Mouse (Mus musculus) layer of hippocampus, adult 2 months (tissue): ENCODE measurements at regions not wholly inside any gene's neighbourhood (a gene's known extent, or its start where the extent isn't known, plus 50 kb on each side); places are given as distances from the start of the nearest gene placed in this dataset.
A peak's percentile ranks its signal among the peaks of the same experiment; 100 is the strongest.

Experiments used
- DNase-seq, 2 experiments: peaks; one replicate each; pipeline ENCODE4 v3.0.0; 2022; ENCODE audit warnings: low spot score in 2 of 2
- H3K27ac ChIP-seq: fragments of 200-600 bp; 2 replicates; pipeline ENCODE4 v1.8.1; 2022
- H3K4me3 ChIP-seq: fragments of 200-600 bp; 2 replicates; pipeline ENCODE4 v1.8.1; 2022; ENCODE audit warnings: mild to moderate bottlenecking
- CTCF ChIP-seq: fragments of 200-600 bp; conservative IDR thresholded peaks from 2 replicates; pipeline ENCODE4 v1.8.1; 2022; ENCODE audit warnings: antibody characterized with exemption, mild to moderate bottlenecking, moderate library complexity

DNA sequence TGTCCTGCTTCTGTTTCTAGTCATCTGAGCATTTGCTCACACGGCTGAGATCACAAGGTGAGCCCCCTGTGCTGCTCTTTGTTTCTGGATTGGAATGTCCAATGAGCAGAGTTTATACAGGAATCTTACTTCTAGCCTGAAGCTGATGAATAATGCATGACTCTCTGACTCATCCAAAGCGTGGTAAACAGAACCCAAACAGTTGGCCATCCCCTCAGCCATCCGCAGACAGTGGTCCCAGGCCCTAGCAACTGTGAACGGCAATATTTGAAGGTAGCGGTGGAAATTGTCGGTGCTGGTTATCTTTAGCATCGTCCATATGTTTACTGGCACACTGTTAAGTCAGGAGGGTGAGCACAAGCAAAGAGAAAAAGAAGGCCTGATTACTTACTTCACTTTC lies 99.1 kb upstream of the Tmem178 start:
- DNase-seq, result peak; percentile 11 to 21
- no peak for TF ChIP-seq CTCF
- H3K4me3 ChIP-seq, result no peak overlapping the region
- H3K27ac ChIP-seq, result no peak overlapping the region

DNA sequence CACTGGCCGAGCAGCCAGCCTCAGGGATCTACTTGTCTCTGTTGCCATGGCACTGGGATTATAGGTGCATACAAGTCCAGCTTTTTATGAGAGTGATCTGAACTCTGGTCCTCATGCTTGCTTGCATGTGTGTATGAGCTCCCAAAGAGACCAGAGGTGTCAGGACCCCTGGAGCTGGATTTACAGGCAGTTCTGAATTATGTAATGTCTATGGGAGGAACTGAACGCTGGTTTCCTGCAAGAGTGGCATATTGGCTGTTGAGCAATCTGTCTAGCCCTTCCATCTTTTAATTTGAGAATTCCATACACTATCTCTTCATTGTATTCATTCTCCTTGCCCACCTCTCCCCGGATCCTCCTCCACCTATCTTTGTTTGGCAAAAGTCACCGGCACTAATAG lies 102.5 kb upstream of the Tmem178 start:
- no peak overlapping the region for H3K27ac ChIP-seq
- no peak for TF ChIP-seq CTCF
- H3K4me3 ChIP-seq, result no peak overlapping the region

DNA sequence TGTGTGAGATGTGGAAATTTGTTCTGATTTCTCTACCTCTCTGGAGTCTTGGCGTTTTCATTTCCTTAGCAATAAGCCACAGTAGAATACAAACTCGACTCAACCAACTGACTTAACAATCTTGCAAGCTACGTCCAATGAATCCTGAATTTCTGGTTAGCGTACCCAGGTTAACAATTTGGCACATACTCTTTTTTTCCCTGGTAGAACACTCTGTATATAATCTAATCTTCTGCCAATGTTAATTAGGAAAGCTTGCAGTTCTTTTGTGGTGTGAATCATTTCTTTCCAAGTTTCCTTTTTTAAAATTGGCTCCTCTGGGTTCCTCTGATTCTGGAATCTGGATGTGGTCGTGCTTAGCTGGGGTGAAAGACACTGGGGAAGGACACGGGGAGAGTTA lies 103.5 kb upstream of the Tmem178 start:
- TF ChIP-seq CTCF, result no peak
- Histone ChIP-seq H3K4me3 (no peak overlapping the region), H3K27ac (no peak overlapping the region)
- DNase-seq, result no peak

More for the DNA sequence above, 102.5 kb upstream of the Tmem178 start:
- DNase-seq, result no peak

DNA sequence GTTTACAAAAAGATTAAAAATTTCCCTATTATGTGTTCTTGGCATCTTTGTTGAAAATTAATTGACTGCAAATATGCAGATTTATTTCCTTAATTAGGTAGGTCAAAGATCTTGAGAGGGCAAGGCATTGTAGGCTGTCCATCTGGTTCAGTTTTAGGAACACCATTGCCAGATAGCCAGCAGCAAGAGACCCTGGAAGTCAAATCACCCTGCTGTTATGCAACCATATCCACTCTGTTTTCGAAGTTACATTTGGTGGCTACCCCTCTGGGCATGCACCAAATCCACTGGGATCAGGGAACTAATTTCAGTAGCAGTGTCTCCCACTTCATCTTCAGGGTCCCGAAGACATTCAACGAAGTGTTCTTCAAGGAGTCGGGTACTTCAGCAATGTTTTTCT lies 104.0 kb upstream of the Tmem178 start:
- TF ChIP-seq CTCF, result no peak
- no peak overlapping the region for H3K27ac ChIP-seq

GRCm38 (mm10) chr17:80834701-80835100 lies 106.4 kb upstream of the Map4k3 start:
- TF ChIP-seq CTCF, result no peak
- Histone ChIP-seq H3K27ac (no peak overlapping the region), H3K4me3 (no peak overlapping the region)
- no peak for DNase-seq

More for the DNA sequence above, 104.0 kb upstream of the Tmem178 start:
- H3K4me3 ChIP-seq, result no peak overlapping the region
- no peak for DNase-seq

DNA sequence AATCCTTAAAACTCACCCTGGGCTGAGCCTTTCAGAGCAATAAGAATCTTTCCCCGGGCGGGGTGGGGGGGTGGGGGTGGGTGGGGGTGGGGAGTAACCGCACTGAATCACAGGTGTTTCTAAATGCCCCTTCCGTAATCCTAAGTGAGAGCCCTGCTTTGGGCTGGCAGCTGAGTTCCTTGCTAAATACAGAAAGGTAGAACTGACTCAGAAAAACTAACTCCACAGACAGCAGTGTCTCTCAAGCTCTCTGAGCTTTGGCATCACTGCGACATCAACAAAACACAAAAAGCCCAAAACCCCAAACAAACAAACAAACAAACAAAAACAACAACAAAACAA lies 105.9 kb upstream of the Map4k3 start:
- TF ChIP-seq CTCF, result no peak
- no peak for DNase-seq
- H3K27ac ChIP-seq, result no peak overlapping the region

DNA sequence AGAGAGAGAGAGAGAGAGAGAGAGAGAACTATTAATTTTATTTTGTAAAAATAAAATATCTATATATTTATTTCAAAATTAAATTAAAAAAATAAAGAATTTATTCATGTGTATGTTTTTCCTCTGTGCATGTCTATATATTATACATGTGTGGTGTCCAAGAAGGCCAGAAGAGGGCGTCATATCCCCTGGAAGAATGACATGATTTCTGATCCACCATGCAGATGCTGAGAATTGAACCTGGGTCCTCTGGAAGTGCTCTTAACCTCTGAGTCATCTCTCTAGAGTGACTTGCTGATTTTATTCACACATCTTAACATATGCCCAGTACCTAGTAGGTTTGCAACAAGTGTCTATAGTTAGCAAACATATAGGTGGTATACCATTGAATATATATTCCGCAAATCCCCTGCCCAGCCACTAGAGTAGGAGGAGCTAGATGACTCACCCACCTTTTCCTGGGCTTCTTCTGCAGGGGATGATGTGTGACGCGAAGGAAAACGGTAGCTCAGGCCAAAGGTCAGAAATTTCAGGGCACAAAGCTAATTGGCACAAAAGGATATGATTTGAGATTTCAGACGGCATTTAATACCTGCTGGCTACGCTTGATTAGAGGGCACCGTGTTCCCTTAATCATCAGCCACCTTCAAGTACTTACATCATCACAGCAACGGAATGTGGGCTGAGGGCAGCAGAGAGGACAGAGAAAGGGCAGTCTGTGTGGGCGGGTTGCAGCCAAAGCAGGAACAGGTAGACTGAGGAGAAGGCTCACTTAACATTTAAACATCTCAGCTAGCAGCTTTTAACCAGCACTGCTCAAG lies 105.3 kb upstream of the Map4k3 start:
- DNase-seq, result no peak

More for the DNA sequence above, 105.9 kb upstream of the Map4k3 start:
- no peak overlapping the region for H3K4me3 ChIP-seq

DNA sequence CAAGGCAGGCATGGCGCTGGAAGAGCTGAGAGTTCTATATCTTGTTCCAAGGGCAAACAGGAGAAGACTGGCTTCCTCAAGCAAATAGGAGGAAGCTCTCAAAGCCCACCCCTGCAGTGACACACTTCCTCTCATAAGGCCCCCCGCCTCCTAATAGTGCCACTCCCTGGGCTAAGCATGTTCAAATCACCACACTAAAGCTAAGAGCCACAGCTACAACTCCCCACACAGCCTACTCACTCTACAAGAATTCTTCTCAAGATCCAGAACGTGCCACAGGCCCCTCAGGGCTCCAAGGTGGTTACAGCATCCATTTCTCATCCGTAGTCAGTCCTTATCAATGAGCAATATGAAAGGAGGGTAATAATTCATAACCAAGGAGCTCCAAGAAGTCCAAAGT lies 103.4 kb upstream of the Map4k3 start:
- Histone ChIP-seq H3K27ac (no peak overlapping the region), H3K4me3 (no peak overlapping the region)
- no peak for TF ChIP-seq CTCF
- no peak for DNase-seq

More for the DNA sequence above, 105.3 kb upstream of the Map4k3 start:
- H3K4me3 ChIP-seq, result no peak overlapping the region
- TF ChIP-seq CTCF, result peak; percentile 49
- no peak overlapping the region for H3K27ac ChIP-seq

DNA sequence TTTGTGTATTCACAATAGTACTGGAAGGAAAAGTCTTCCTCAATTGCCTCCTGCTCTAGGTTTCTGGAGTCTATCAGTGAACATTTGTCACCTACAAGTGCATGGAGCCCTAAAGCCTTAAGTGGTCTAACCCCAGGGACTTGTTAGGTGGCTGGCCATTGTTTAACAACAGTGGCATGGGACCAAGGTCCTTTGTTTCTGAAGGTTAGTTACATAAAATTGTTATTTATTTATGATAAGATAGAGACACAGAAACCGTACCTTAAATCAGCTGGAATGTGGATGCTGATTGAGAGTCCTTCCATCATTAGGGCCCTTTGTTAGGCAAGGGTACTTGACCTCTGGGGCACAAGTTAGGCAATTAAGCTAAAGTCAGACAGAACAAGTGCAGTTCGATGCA lies 99.6 kb upstream of the Map4k3 start:
- Histone ChIP-seq H3K27ac (no peak overlapping the region), H3K4me3 (no peak overlapping the region)
- no peak for TF ChIP-seq CTCF
- no peak for DNase-seq

- H3K27ac ChIP-seq, result no peak overlapping the region
- no peak for DNase-seq
- TF ChIP-seq CTCF, result no peak
- H3K4me3 ChIP-seq, result no peak overlapping the region
These were observed 99.1 kb upstream of the Map4k3 start for GRCm38 (mm10) chr17:80827361-80827760.

DNA sequence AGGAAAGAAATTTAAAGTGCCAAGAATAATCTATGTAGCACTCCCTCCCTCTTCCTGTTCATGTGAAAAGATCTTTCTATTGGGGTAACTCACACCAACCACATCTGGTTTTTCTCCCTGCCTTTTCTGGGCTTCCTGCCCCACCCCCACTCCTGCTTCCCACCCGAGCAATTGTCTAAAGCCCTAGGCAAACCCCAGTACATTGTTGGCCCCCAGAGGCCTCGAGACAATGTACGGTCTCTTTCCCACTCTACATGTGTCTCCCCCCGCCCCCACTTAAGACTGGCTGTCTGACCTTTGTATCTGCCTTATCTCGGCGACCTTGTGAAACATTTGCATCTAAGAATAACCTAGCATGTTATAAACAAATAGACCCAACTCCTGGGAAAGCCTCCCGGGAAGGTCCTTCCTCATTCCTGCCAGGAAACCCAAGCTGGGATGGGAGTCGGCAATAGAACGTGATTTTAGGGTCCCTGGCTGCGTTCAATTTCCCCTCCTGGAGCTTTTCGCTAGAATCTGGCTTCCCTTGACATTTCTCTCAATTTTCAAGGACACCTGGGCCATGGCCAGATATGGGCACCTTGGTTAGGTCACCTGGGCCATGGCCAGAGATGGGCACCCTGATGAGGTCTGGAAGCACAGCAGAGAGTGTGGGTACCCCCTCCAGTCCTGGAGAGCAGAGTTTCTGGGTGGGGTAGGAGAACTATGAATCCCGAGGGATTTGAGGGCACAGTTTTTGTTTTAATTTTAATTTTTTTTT lies 97.9 kb upstream of the Map4k3 start:
- H3K27ac ChIP-seq, result no peak overlapping the region
- no peak for TF ChIP-seq CTCF
- no peak overlapping the region for H3K4me3 ChIP-seq
- no peak for DNase-seq

- Histone ChIP-seq H3K27ac (0 out of 2 replicates have a peak overlapping the region, but pooled peaks have one; percentile 7), H3K4me3 (no peak overlapping the region)
- TF ChIP-seq CTCF, result no peak
- no peak for DNase-seq
These were observed 97.2 kb upstream of the Map4k3 start for GRCm38 (mm10) chr17:80825518-80825901.

DNA sequence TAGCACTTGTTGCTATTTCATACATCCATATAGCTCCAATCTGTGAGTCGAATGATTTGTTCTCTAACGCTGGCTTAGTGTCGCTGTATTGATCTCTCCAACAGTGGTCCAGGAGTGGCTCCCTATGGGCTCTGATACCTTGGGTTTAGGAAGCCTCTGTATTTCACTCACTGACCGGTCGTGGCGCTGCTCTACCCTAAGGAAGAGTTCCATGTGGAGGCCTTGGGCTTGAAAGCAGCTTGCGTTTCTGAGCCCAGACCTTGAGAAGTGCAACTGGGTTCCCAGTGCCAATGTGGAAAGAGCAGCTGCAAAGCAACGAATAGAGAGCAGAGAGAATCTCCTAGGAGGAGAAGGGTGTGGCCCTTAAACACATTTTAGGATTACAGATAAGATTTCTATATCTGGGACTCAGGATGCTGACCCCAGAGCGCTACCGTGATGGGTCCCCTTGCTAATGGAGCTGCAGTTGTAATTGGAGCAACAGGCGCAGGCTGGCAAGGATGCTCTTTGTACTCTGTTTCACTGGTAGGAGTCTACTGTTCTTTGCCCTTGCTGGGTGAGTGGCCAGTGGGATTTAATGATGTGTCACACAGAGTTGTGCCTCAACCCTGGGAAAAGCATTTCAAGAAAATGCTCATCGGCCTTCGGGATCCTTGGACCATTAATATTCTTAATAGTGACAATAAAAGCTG lies 96.7 kb upstream of the Map4k3 start:
- Histone ChIP-seq H3K27ac (0 out of 2 replicates have a peak overlapping the region, but pooled peaks have one; percentile 7), H3K4me3 (no peak overlapping the region)
- no peak for DNase-seq
- no peak for TF ChIP-seq CTCF
